Mouse (Mus musculus) retina, adult 2 months (tissue): ENCODE data around the gene Epb41l1.

Source experiments
- DNase-seq: peaks from one replicate; pipeline ENCODE4 v3.0.0-alpha.2; 2012; ENCODE audit warnings: low read depth, low spot score

The Epb41l1 gene

GRCm38 (mm10) chr2:156456386-156457342 lies 36.0 kb downstream of the Epb41l1 start:
- DNase-seq = no peak

GRCm38 (mm10) chr2:156457343-156457717 lies 36.6 kb downstream of the Epb41l1 start:
- DNase-seq = no peak

GRCm38 (mm10) chr2:156460470-156460869 lies 39.8 kb downstream of the Epb41l1 start:
- DNase-seq = no peak

GRCm38 (mm10) chr2:156462154-156463029 lies 41.7 kb downstream of the Epb41l1 start:
- DNase-seq = no peak

GRCm38 (mm10) chr2:156464416-156464815 lies 43.7 kb downstream of the Epb41l1 start:
- no peak for DNase-seq

GRCm38 (mm10) chr2:156467538-156467937 lies 46.8 kb downstream of the Epb41l1 start:
- DNase-seq = no peak

- DNase-seq = no peak
Observed at GRCm38 (mm10) chr2:156468890-156469289, 48.2 kb downstream of the Epb41l1 start.

- no peak for DNase-seq
Observed at GRCm38 (mm10) chr2:156469508-156469907, 48.8 kb downstream of the Epb41l1 start.

- DNase-seq = no peak
Observed at GRCm38 (mm10) chr2:156470938-156471337, 50.2 kb downstream of the Epb41l1 start.

GRCm38 (mm10) chr2:156472336-156472735 lies 51.6 kb downstream of the Epb41l1 start:
- DNase-seq = no peak

GRCm38 (mm10) chr2:156473696-156474095 lies 53.0 kb downstream of the Epb41l1 start:
- no peak for DNase-seq

GRCm38 (mm10) chr2:156474111-156474510 lies 53.4 kb downstream of the Epb41l1 start:
- no peak for DNase-seq

- DNase-seq = no peak
Observed at GRCm38 (mm10) chr2:156474891-156475284, 54.2 kb downstream of the Epb41l1 start.

GRCm38 (mm10) chr2:156475285-156476110 lies 54.8 kb downstream of the Epb41l1 start:
- DNase-seq = no peak

GRCm38 (mm10) chr2:156476111-156476747 lies 55.5 kb downstream of the Epb41l1 start:
- DNase-seq = no peak

GRCm38 (mm10) chr2:156476748-156477151 lies 56.0 kb downstream of the Epb41l1 start:
- no peak for DNase-seq

GRCm38 (mm10) chr2:156478046-156478690 lies 57.5 kb downstream of the Epb41l1 start:
- DNase-seq = no peak

- DNase-seq = no peak
Observed at GRCm38 (mm10) chr2:156479833-156480232, 59.1 kb downstream of the Epb41l1 start.

- no peak for DNase-seq
Observed at GRCm38 (mm10) chr2:156480267-156480666, 59.6 kb downstream of the Epb41l1 start.

- DNase-seq = no peak
Observed at GRCm38 (mm10) chr2:156482299-156482698, 61.6 kb downstream of the Epb41l1 start.
